Comparison of ENCODE assay signal across 13 mouse cellular contexts in genomic region chr8:122320541-122320940, GRCm38 (mm10). TPM values are rescaled to one million over a fixed set of nuclear protein-coding genes. Genes with fewer than 3 reads are reported as not detected.
DNase-seq lines count a peak whose midpoint lies in the region; ATAC-seq and TF ChIP-seq lines count a peak whose summit lies in the region.
"Had no signal": no experiment of that assay in that cellular context is flagged by ENCODE, and none has a peak within 500 bp of the region (broad histone marks: within the 10 kb centered on the region; RNA-seq: fewer than 3 reads in every experiment).

No protein-coding gene starts in this region.

- TF ChIP-seq POLR2A in kidney, adult 2 months (IDR thresholded peaks at IDR 0.05; ENCODE audit: low read depth, low read length), result no peak

- intact Hi-C loops in heart, postnatal 25 days (cut with DNase I), result no loop called here

- no peak for ATAC-seq in heart, embryonic 13.5 days (ENCODE audit: extremely low read depth, insufficient number of reproducible peaks, low FRiP score, low TSS enrichment)
- ATAC-seq in stomach, embryonic 14.5 days (ENCODE audit: insufficient number of reproducible peaks, insufficient read depth, low FRiP score, low read depth), result no peak
- no peak for ATAC-seq in stomach, postnatal 0 days (ENCODE audit: low FRiP score, low TSS enrichment)
- no peak for ATAC-seq in liver, embryonic 12.5 days
- ATAC-seq: inflammation-experienced regulatory T-cells, adult 6 months had no signal

- no peak overlapping the region for H3K4me3 ChIP-seq in heart, embryonic 13.5 days
- no peak overlapping the region for H3K4me3 ChIP-seq in stomach, embryonic 14.5 days (ENCODE audit: low read depth, low read length)
- H3K4me3 ChIP-seq in stomach, postnatal 0 days (ENCODE audit: low read depth, low read length), result no peak overlapping the region
- no peak overlapping the region for H3K4me3 ChIP-seq in liver, embryonic 12.5 days
- no peak overlapping the region for H3K4me3 ChIP-seq in kidney, adult 2 months (ENCODE audit: insufficient read depth, low read depth, low read length)
- H3K4me3 ChIP-seq: layer of hippocampus, adult 2 months had no signal

- peak overlapping the region; percentile 88 for H3K27ac ChIP-seq in heart, embryonic 13.5 days (replicated peaks)
- H3K27ac ChIP-seq in stomach, embryonic 14.5 days (ENCODE audit: low read length), result peak overlapping the region; percentile 15; the same call in 1 of the 2 replicates
- H3K27ac ChIP-seq in stomach, postnatal 0 days (replicated peaks), result no peak overlapping the region
- H3K27ac ChIP-seq in liver, embryonic 12.5 days, result peak overlapping the region; percentile 97
- H3K27ac ChIP-seq in kidney, adult 2 months (ENCODE audit: insufficient read depth, low read depth, low read length), result no peak overlapping the region
- H3K27ac ChIP-seq: layer of hippocampus, adult 2 months had no signal

- H3K4me1 ChIP-seq in heart, embryonic 13.5 days, result peaks cover 100% of the 10 kb centered on the region
- peaks cover 38% of the 10 kb centered on the region for H3K4me1 ChIP-seq in stomach, embryonic 14.5 days (ENCODE audit: control insufficient read depth, insufficient read depth, low read length)
- H3K4me1 ChIP-seq in stomach, postnatal 0 days (replicated peaks; ENCODE audit: control insufficient read depth, insufficient read depth), result 0 out of 2 replicates have a peak, but pooled peaks cover 2% of the 10 kb centered on the region
- H3K4me1 ChIP-seq in liver, embryonic 12.5 days, result peaks cover 100% of the 10 kb centered on the region
- H3K4me1 ChIP-seq in kidney, adult 2 months (ENCODE audit: control insufficient read depth, insufficient read depth, low read length), result no peaks in the 10 kb centered on the region

- H3K4me2 ChIP-seq in heart, embryonic 13.5 days, result 0 out of 2 replicates have a peak overlapping the region, but pooled peaks have one; percentile 32
- H3K4me2 ChIP-seq in stomach, embryonic 14.5 days (replicated peaks; ENCODE audit: low read depth, low read length), result no peak overlapping the region
- H3K4me2 ChIP-seq in stomach, postnatal 0 days (replicated peaks; ENCODE audit: low read depth), result no peak overlapping the region
- H3K4me2 ChIP-seq in liver, embryonic 12.5 days, result peak overlapping the region; percentile 71

- H3K36me3 ChIP-seq in heart, embryonic 13.5 days, result peaks cover 58% of the 10 kb centered on the region
- no peaks in the 10 kb centered on the region for H3K36me3 ChIP-seq in stomach, embryonic 14.5 days (ENCODE audit: control insufficient read depth, insufficient read depth, low read length)
- no peaks in the 10 kb centered on the region for H3K36me3 ChIP-seq in stomach, postnatal 0 days (ENCODE audit: control insufficient read depth, insufficient read depth, low read length)
- H3K36me3 ChIP-seq in liver, embryonic 12.5 days, result peaks cover 93% of the 10 kb centered on the region
- H3K36me3 ChIP-seq in kidney, adult 2 months (ENCODE audit: control insufficient read depth, insufficient read depth, low read length), result no peaks in the 10 kb centered on the region

- no peak for TF ChIP-seq EP300 in stomach, postnatal 0 days (optimal IDR thresholded peaks at IDR 0.05)

- DNase-seq in heart, postnatal 25 days (ENCODE audit: low spot score), result no peak
- DNase-seq in stomach, postnatal 0 days (ENCODE audit: low spot score), result no peak
- DNase-seq in kidney, adult 2 months, result no peak
- no peak for DNase-seq in embryo, embryonic 10.5 days (ENCODE audit: low spot score)
- DNase-seq: adrenal gland, postnatal 10 days; thymus, adult 2 months had no signal

- WGBS in heart, embryonic 13.5 days, result 52% methylated on average over 3 of the region's 3 CpGs
- 41% methylated on average over 3 of the region's 3 CpGs for WGBS in stomach, embryonic 14.5 days
- 44% methylated on average over 3 of the region's 3 CpGs for WGBS in stomach, postnatal 0 days
- WGBS in liver, embryonic 12.5 days (ENCODE audit: insufficient replicate concordance), result 31% methylated on average over 3 of the region's 3 CpGs
- 48% methylated on average over 3 of the region's 3 CpGs for WGBS in kidney, adult 2 months

- TF ChIP-seq CTCF in stomach, postnatal 0 days (IDR thresholded peaks at IDR 0.05; ENCODE audit: low read depth), result no peak
- no peak for TF ChIP-seq CTCF in kidney, adult 2 months (conservative IDR thresholded peaks at IDR 0.05; ENCODE audit: insufficient read depth, insufficient read length, low read depth, low read length)

- no peaks in the 10 kb centered on the region for H3K9me3 ChIP-seq in heart, embryonic 13.5 days
- no peaks in the 10 kb centered on the region for H3K9me3 ChIP-seq in stomach, embryonic 14.5 days (ENCODE audit: control insufficient read depth, low read depth, low read length)
- H3K9me3 ChIP-seq in stomach, postnatal 0 days (ENCODE audit: control insufficient read depth, low read length), result no peaks in the 10 kb centered on the region
- H3K9me3 ChIP-seq in liver, embryonic 12.5 days (replicated peaks), result no peaks in the 10 kb centered on the region

- H3K9ac ChIP-seq in heart, embryonic 13.5 days, result peak overlapping the region; percentile 45
- no peak overlapping the region for H3K9ac ChIP-seq in stomach, embryonic 14.5 days (replicated peaks; ENCODE audit: low read depth, low read length)
- no peak overlapping the region for H3K9ac ChIP-seq in stomach, postnatal 0 days (ENCODE audit: low read length)
- peak overlapping the region; percentile 76 for H3K9ac ChIP-seq in liver, embryonic 12.5 days

- no peaks in the 10 kb centered on the region for H3K27me3 ChIP-seq in heart, embryonic 13.5 days (replicated peaks)
- H3K27me3 ChIP-seq in stomach, embryonic 14.5 days (ENCODE audit: control insufficient read depth, insufficient read depth, low read length), result no peaks in the 10 kb centered on the region
- H3K27me3 ChIP-seq in stomach, postnatal 0 days (ENCODE audit: control insufficient read depth, insufficient read depth, low read length), result no peaks in the 10 kb centered on the region
- no peaks in the 10 kb centered on the region for H3K27me3 ChIP-seq in liver, embryonic 12.5 days (replicated peaks)
- no peaks in the 10 kb centered on the region for H3K27me3 ChIP-seq in kidney, adult 2 months (replicated peaks; ENCODE audit: control insufficient read depth, insufficient read depth, low read length)

RNA-seq across cellular contexts. Expression of gene Zfpm1, which starts 38.6 kb away (rescaled TPM):
- polyA plus RNA-seq in heart, embryonic 13.5 days (2015; fragmentation: Nextera tagmentation; extraction: Ambion mirVana), result 3.8 TPM in 2 replicates
- 10 to 100 TPM; 21.3 to 22.6 TPM for total RNA-seq in heart, postnatal 25 days (2021)
- polyA plus RNA-seq in stomach, embryonic 14.5 days (2014; fragmentation: Nextera tagmentation; extraction: Ambion mirVana), result 3.1 TPM in 2 replicates
- polyA plus RNA-seq in stomach, postnatal 0 days (2015; fragmentation: Nextera tagmentation; extraction: Ambion mirVana), result 2.3 and 2.8 TPM in 2 replicates
- polyA plus RNA-seq in liver, embryonic 12.5 days (2016; fragmentation: Nextera tagmentation; extraction: Ambion mirVana), result 27.6 and 28.4 TPM in 2 replicates
- 9.7 and 11.8 TPM in 2 replicates for polyA plus RNA-seq in kidney, adult 2 months (2012; rRNA removed)

RNA-seq across cellular contexts. Expression of gene Trhr2, which starts 40.0 kb away (rescaled TPM):
- polyA plus RNA-seq in heart, embryonic 13.5 days (2015; fragmentation: Nextera tagmentation; extraction: Ambion mirVana), result not detected in 2 replicates
- total RNA-seq in heart, postnatal 25 days (2021), result not detected
- not detected in 2 replicates for polyA plus RNA-seq in stomach, embryonic 14.5 days (2014; fragmentation: Nextera tagmentation; extraction: Ambion mirVana)
- polyA plus RNA-seq in stomach, postnatal 0 days (2015; fragmentation: Nextera tagmentation; extraction: Ambion mirVana), result not detected in 2 replicates
- not detected in 2 replicates for polyA plus RNA-seq in liver, embryonic 12.5 days (2016; fragmentation: Nextera tagmentation; extraction: Ambion mirVana)
- 0.05 TPM in 1 of 2 replicates, not detected in the other for polyA plus RNA-seq in kidney, adult 2 months (2012; rRNA removed)
- total RNA-seq: adrenal gland, postnatal 10 days; granulocyte monocyte progenitor cell, adult 5-6 weeks had no signal
- polyA plus RNA-seq: inflammation-experienced regulatory T-cells, adult 6 months; lung, embryonic 16.5 days had no signal

RNA-seq across cellular contexts. Expression of gene Zc3h18, which starts 55.9 kb away (rescaled TPM):
- polyA plus RNA-seq in heart, embryonic 13.5 days (2015; fragmentation: Nextera tagmentation; extraction: Ambion mirVana), result 30.4 and 31.1 TPM in 2 replicates
- total RNA-seq in heart, postnatal 25 days (2021), result 10 to 100 TPM; 20.1 to 21.8 TPM
- 30.5 and 34.8 TPM in 2 replicates for polyA plus RNA-seq in stomach, embryonic 14.5 days (2014; fragmentation: Nextera tagmentation; extraction: Ambion mirVana)
- polyA plus RNA-seq in stomach, postnatal 0 days (2015; fragmentation: Nextera tagmentation; extraction: Ambion mirVana), result 19.4 and 19.8 TPM in 2 replicates
- 48.7 and 49.1 TPM in 2 replicates for polyA plus RNA-seq in liver, embryonic 12.5 days (2016; fragmentation: Nextera tagmentation; extraction: Ambion mirVana)
- polyA plus RNA-seq in kidney, adult 2 months (2012; rRNA removed), result 23.3 and 24.1 TPM in 2 replicates

Comparison
In these comparisons a context has a peak if more than half of its experiments do, and no peak if none do; other contexts are left out.
1. H3K27ac ChIP-seq: peak in heart, embryonic 13.5 days (single experiment), stomach, embryonic 14.5 days (single experiment) and liver, embryonic 12.5 days (single experiment); none in stomach, postnatal 0 days (single experiment) and kidney, adult 2 months (single experiment).
2. H3K4me2 ChIP-seq: peak in heart, embryonic 13.5 days (single experiment) and liver, embryonic 12.5 days (single experiment); none in stomach, embryonic 14.5 days (single experiment) and stomach, postnatal 0 days (single experiment).
3. H3K9ac ChIP-seq: peak in heart, embryonic 13.5 days (single experiment) and liver, embryonic 12.5 days (single experiment); none in stomach, embryonic 14.5 days (single experiment) and stomach, postnatal 0 days (single experiment).